27 mouse cellular contexts compared by ENCODE assay signal in genomic region chr10:123131487-123131886, GRCm38 (mm10). TPM values are rescaled to one million over a fixed set of nuclear protein-coding genes. Genes with fewer than 3 reads are reported as not detected.
DNase-seq lines count a peak whose midpoint lies in the region; ATAC-seq and TF ChIP-seq lines count a peak whose summit lies in the region.
"Had no signal": no experiment of that assay in that cellular context is flagged by ENCODE, and none has a peak within 500 bp of the region (broad histone marks: within the 10 kb centered on the region; RNA-seq: fewer than 3 reads in every experiment).

No protein-coding gene starts in this region.

- no peak overlapping the region for H3K27ac ChIP-seq in intestine, postnatal 0 days (ENCODE audit: low read depth, low read length)
- H3K27ac ChIP-seq: embryonic facial prominence, embryonic 10.5 days; embryonic facial prominence, embryonic 13.5 days; forebrain, embryonic 12.5 days; forebrain, embryonic 15.5 days; gastrocnemius, adult 2 months; heart, embryonic 10.5 days; heart, embryonic 13.5 days; hindbrain, embryonic 12.5 days; hindbrain, embryonic 15.5 days had no signal

- no peak overlapping the region for H3K4me2 ChIP-seq in intestine, postnatal 0 days (replicated peaks; ENCODE audit: low read depth)
- H3K4me2 ChIP-seq: embryonic facial prominence, embryonic 13.5 days; forebrain, embryonic 12.5 days; forebrain, embryonic 15.5 days; heart, embryonic 13.5 days; hindbrain, embryonic 12.5 days; hindbrain, embryonic 15.5 days had no signal

- no peak for ATAC-seq in intestine, postnatal 0 days
- ATAC-seq: forebrain, embryonic 15.5 days; intestine, embryonic 16.5 days had no signal

- no peak for TF ChIP-seq CTCF in intestine, postnatal 0 days (IDR thresholded peaks at IDR 0.05; ENCODE audit: low read depth)

- DNase-seq in CD4-positive helper T cell, adult 2 months (ENCODE audit: low read depth, low spot score) = peak; percentile 15
- peak; percentile 8 for DNase-seq in CD4-positive, CD25-positive, alpha-beta regulatory T cell, adult 2 months (ENCODE audit: low read depth, low spot score)
- peak; percentile 46 for DNase-seq in brain, adult 2 months (ENCODE audit: low read depth, low spot score)
- DNase-seq in cerebellum, postnatal 36 days = no peak
- no peak for DNase-seq in urinary bladder, postnatal 4 days (ENCODE audit: low spot score in 2 of 2)
- DNase-seq: adrenal gland, postnatal 10 days; adrenal gland, postnatal 36 days; cerebellum, adult 11 months; cerebellum, adult 2 months; cerebellum, adult 9-11 months; cerebellum, postnatal 25 days; embryo, embryonic 11 days; gastrocnemius, adult 2 months; gastrocnemius, postnatal 14 days; heart, adult 18-20 months; kidney, adult 2 months had no signal

- no peak overlapping the region for H3K4me3 ChIP-seq in intestine, postnatal 0 days (ENCODE audit: low read depth, low read length)
- H3K4me3 ChIP-seq: embryonic facial prominence, embryonic 10.5 days; embryonic facial prominence, embryonic 13.5 days; erythroblast, embryonic 14.5 days; forebrain, embryonic 12.5 days; forebrain, embryonic 15.5 days; gastrocnemius, adult 2 months; heart, embryonic 10.5 days; heart, embryonic 13.5 days; hindbrain, embryonic 12.5 days; hindbrain, embryonic 15.5 days had no signal

- H3K9me3 ChIP-seq in intestine, postnatal 0 days (ENCODE audit: control insufficient read depth) = no peaks in the 10 kb centered on the region
- H3K9me3 ChIP-seq: embryonic facial prominence, embryonic 10.5 days; embryonic facial prominence, embryonic 13.5 days; forebrain, embryonic 12.5 days; forebrain, embryonic 15.5 days; heart, embryonic 10.5 days; heart, embryonic 13.5 days; hindbrain, embryonic 12.5 days; hindbrain, embryonic 15.5 days had no signal

- no peak overlapping the region for H3K9ac ChIP-seq in intestine, postnatal 0 days (ENCODE audit: low read depth, low read length)
- H3K9ac ChIP-seq: embryonic facial prominence, embryonic 13.5 days; forebrain, embryonic 12.5 days; forebrain, embryonic 15.5 days; heart, embryonic 13.5 days; hindbrain, embryonic 12.5 days; hindbrain, embryonic 15.5 days had no signal

- H3K27me3 ChIP-seq in intestine, postnatal 0 days (replicated peaks; ENCODE audit: control insufficient read depth, insufficient read depth, low read length) = no peaks in the 10 kb centered on the region
- H3K27me3 ChIP-seq: embryonic facial prominence, embryonic 13.5 days; forebrain, embryonic 12.5 days; forebrain, embryonic 15.5 days; heart, embryonic 13.5 days; hindbrain, embryonic 12.5 days; hindbrain, embryonic 15.5 days had no signal

- H3K4me1 ChIP-seq in intestine, postnatal 0 days (replicated peaks; ENCODE audit: control insufficient read depth, insufficient read depth, low read length) = no peaks in the 10 kb centered on the region
- H3K4me1 ChIP-seq: embryonic facial prominence, embryonic 10.5 days; embryonic facial prominence, embryonic 13.5 days; heart, embryonic 10.5 days had no signal

- H3K36me3 ChIP-seq in intestine, postnatal 0 days (ENCODE audit: control insufficient read depth, insufficient read depth) = peaks cover 43% of the 10 kb centered on the region

- WGBS in intestine, postnatal 0 days = 92% methylated on average over 10 of the region's 10 CpGs

RNA-seq across cellular contexts. Expression of gene Mon2, which starts 55.2 kb away (rescaled TPM):
- polyA plus RNA-seq in intestine, postnatal 0 days (2015; fragmentation: Nextera tagmentation; extraction: Ambion mirVana) = 16.4 and 22.1 TPM in 2 replicates

Comparison
In these comparisons a context has a peak if more than half of its experiments do, and no peak if none do; other contexts are left out.
1. DNase-seq: peak in CD4-positive helper T cell, adult 2 months (single experiment), CD4-positive, CD25-positive, alpha-beta regulatory T cell, adult 2 months (single experiment) and brain, adult 2 months (single experiment); none in cerebellum, postnatal 36 days (0 of 2) and urinary bladder, postnatal 4 days (0 of 2).